13 mouse cellular contexts compared by ENCODE assay signal in the genomic region with DNA sequence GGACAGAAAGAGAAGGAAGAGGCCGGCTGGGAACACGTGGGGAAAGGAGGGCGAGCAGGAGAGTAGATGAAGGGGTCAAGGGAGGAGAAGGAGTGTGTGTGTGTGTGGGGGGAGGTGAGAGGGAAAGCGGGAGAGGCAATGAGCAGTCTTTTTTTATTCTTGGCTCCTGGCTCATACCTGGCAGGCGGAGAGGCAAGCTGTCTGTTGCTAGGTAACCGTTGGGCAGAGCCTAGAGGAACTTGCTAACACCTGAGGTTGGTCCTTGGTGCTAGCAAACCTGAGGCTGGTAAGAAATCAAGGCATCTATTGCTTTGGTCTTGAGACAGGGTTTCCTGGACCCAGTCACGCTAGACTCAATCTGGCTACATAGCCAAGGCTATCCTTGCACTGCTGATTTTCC.
"Had no signal": no experiment of that assay in that cellular context is flagged by ENCODE, and none has a peak within 500 bp of the region (broad histone marks: within the 10 kb centered on the region; RNA-seq: fewer than 3 reads in every experiment).

No protein-coding gene starts in this region.

- H3K4me3 ChIP-seq: limb, embryonic 12.5 days; liver, embryonic 13.5 days; megakaryocyte, embryonic 14.5 days; midbrain, embryonic 15.5 days had no signal

- H3K9ac ChIP-seq: limb, embryonic 12.5 days; liver, embryonic 13.5 days; liver, postnatal 0 days; midbrain, embryonic 15.5 days had no signal

- H3K27ac ChIP-seq: limb, embryonic 12.5 days; liver, embryonic 13.5 days; macrophage; midbrain, embryonic 15.5 days had no signal

- H3K36me3 ChIP-seq: limb, embryonic 12.5 days; liver, embryonic 13.5 days; midbrain, embryonic 15.5 days had no signal

- H3K4me2 ChIP-seq: limb, embryonic 12.5 days; liver, embryonic 13.5 days; midbrain, embryonic 11.5 days; midbrain, embryonic 15.5 days had no signal

- H3K4me1 ChIP-seq: liver, embryonic 13.5 days; megakaryocyte, embryonic 14.5 days had no signal

- ATAC-seq: liver, postnatal 0 days; midbrain, embryonic 15.5 days had no signal

- DNase-seq: kidney, postnatal 10 days; layer of hippocampus, postnatal 36 days; liver; liver, embryonic 13.5 days; liver, postnatal 0 days; lung, postnatal 10 days; right cerebral cortex, postnatal 14 days; thymus, postnatal 4 days had no signal

- H3K9me3 ChIP-seq: limb, embryonic 12.5 days; liver, embryonic 13.5 days; megakaryocyte, embryonic 14.5 days; midbrain, embryonic 15.5 days had no signal

- H3K27me3 ChIP-seq: limb, embryonic 12.5 days; liver, embryonic 13.5 days; midbrain, embryonic 15.5 days had no signal
